Comparison of ENCODE assay signal across 7 mouse cellular contexts in genomic region chr6:36819019-36819783, GRCm38 (mm10). TPM values are rescaled to one million over a fixed set of nuclear protein-coding genes. Genes with fewer than 3 reads are reported as not detected.
DNase-seq lines count a peak whose midpoint lies in the region; ATAC-seq lines count a peak whose summit lies in the region.

No protein-coding gene starts in this region.

- no peak overlapping the region for H3K9ac ChIP-seq in embryonic facial prominence, embryonic 12.5 days
- H3K9ac ChIP-seq in neural tube, embryonic 13.5 days = no peak overlapping the region

- H3K4me2 ChIP-seq in embryonic facial prominence, embryonic 12.5 days (replicated peaks) = no peak overlapping the region; the same call in 1 of the 2 replicates
- peak overlapping the region; percentile 14; the same call in 1 of the 2 replicates for H3K4me2 ChIP-seq in neural tube, embryonic 13.5 days

- ATAC-seq in cerebellum, adult (ENCODE audit: insufficient number of reproducible peaks, low FRiP score, low TSS enrichment) = 0 out of 2 replicates have a peak, but pooled peaks have one; percentile 10
- ATAC-seq in embryonic facial prominence, embryonic 12.5 days (ENCODE audit: insufficient number of reproducible peaks, insufficient read depth, low FRiP score, low TSS enrichment) = peak; percentile 93
- peak; percentile 99 for ATAC-seq in neural tube, embryonic 13.5 days (ENCODE audit: low read depth)

- DNase-seq in heart, adult 8-10 months (ENCODE audit: low spot score) = peak; percentile 70
- peak; percentile 36 for DNase-seq in kidney, adult 9 months
- peak; percentile 39 for DNase-seq in limb, embryonic 10.5 days (ENCODE audit: low spot score)
- DNase-seq in spleen, postnatal 4 days (ENCODE audit: low spot score in 2 of 2) = no peak

- H3K9me3 ChIP-seq in embryonic facial prominence, embryonic 12.5 days = no peaks in the 10 kb centered on the region
- H3K9me3 ChIP-seq in limb, embryonic 10.5 days (replicated peaks) = no peaks in the 10 kb centered on the region
- 0 out of 2 replicates have a peak, but pooled peaks cover under 1% of the 10 kb centered on the region for H3K9me3 ChIP-seq in neural tube, embryonic 13.5 days

- H3K27ac ChIP-seq in embryonic facial prominence, embryonic 12.5 days = peak overlapping the region; percentile 85
- peak overlapping the region; percentile 57 for H3K27ac ChIP-seq in limb, embryonic 10.5 days
- peak overlapping the region; percentile 78 for H3K27ac ChIP-seq in neural tube, embryonic 13.5 days (replicated peaks)

- no peaks in the 10 kb centered on the region for H3K27me3 ChIP-seq in embryonic facial prominence, embryonic 12.5 days
- no peaks in the 10 kb centered on the region for H3K27me3 ChIP-seq in limb, embryonic 10.5 days (ENCODE audit: low read depth, poor library complexity, severe bottlenecking)
- H3K27me3 ChIP-seq in neural tube, embryonic 13.5 days = no peaks in the 10 kb centered on the region

- H3K36me3 ChIP-seq in embryonic facial prominence, embryonic 12.5 days = no peaks in the 10 kb centered on the region
- H3K36me3 ChIP-seq in limb, embryonic 10.5 days = no peaks in the 10 kb centered on the region
- H3K36me3 ChIP-seq in neural tube, embryonic 13.5 days = no peaks in the 10 kb centered on the region

- H3K4me1 ChIP-seq in embryonic facial prominence, embryonic 12.5 days = peaks cover 11% of the 10 kb centered on the region; the same call in 1 of the 2 replicates
- H3K4me1 ChIP-seq in limb, embryonic 10.5 days = peaks cover 22% of the 10 kb centered on the region
- H3K4me1 ChIP-seq in neural tube, embryonic 13.5 days (replicated peaks) = peaks cover 32% of the 10 kb centered on the region

- H3K4me3 ChIP-seq in embryonic facial prominence, embryonic 12.5 days = no peak overlapping the region
- no peak overlapping the region for H3K4me3 ChIP-seq in limb, embryonic 10.5 days
- no peak overlapping the region for H3K4me3 ChIP-seq in neural tube, embryonic 13.5 days

- WGBS in embryonic facial prominence, embryonic 12.5 days = 37% methylated on average over 8 of the region's 8 CpGs
- 70% methylated on average over 8 of the region's 8 CpGs for WGBS in limb, embryonic 10.5 days
- 28% methylated on average over 8 of the region's 8 CpGs for WGBS in neural tube, embryonic 13.5 days

RNA-seq across cellular contexts. Expression of gene Ptn, which starts 9.2 kb away (rescaled TPM):
- polyA plus RNA-seq in embryonic facial prominence, embryonic 12.5 days (2016; fragmentation: Nextera tagmentation; extraction: Ambion mirVana) = 678 and 730 TPM in 2 replicates
- total RNA-seq in heart, adult 8-10 months (2022) = 1 to 10 TPM; 1.2 to 2.0 (median 1.7) TPM
- polyA plus RNA-seq in limb, embryonic 10.5 days (2016; fragmentation: Nextera tagmentation; extraction: Ambion mirVana) = 587 and 597 TPM in 2 replicates
- 622 and 732 TPM in 2 replicates for polyA plus RNA-seq in neural tube, embryonic 13.5 days (2015; fragmentation: Nextera tagmentation; extraction: Ambion mirVana)

Comparison
In these comparisons a context has a peak if more than half of its experiments do, and no peak if none do; other contexts are left out.
1. ATAC-seq: peak in every context shown above with its lines; median percentile 99 in neural tube, embryonic 13.5 days; 93 in embryonic facial prominence, embryonic 12.5 days; 10 in cerebellum, adult.
2. DNase-seq: peak in heart, adult 8-10 months (single experiment), kidney, adult 9 months (single experiment) and limb, embryonic 10.5 days (single experiment); none in spleen, postnatal 4 days (0 of 2).
3. Peak in every context shown above with its lines, with median percentiles within 50 percentile points of each other: H3K27ac ChIP-seq.